Mouse (Mus musculus) cerebellum, adult 8-10 months (tissue): ENCODE measurements at regions not wholly inside any gene's neighbourhood (a gene's known extent, or its start where the extent isn't known, plus 50 kb on each side); places are given as distances from the start of the nearest gene placed in this dataset.

ENCODE experiments used
- DNase-seq: peaks from one replicate; pipeline ENCODE4 v3.0.0; 2022

- no peak for DNase-seq
Measured at GRCm38 (mm10) chr13:44151526-44151925, 367.0 kb downstream of the Cd83 start.

GRCm38 (mm10) chr13:44152806-44153613 is 368.4 kb downstream of the Cd83 start:
- DNase-seq, result no peak

DNA sequence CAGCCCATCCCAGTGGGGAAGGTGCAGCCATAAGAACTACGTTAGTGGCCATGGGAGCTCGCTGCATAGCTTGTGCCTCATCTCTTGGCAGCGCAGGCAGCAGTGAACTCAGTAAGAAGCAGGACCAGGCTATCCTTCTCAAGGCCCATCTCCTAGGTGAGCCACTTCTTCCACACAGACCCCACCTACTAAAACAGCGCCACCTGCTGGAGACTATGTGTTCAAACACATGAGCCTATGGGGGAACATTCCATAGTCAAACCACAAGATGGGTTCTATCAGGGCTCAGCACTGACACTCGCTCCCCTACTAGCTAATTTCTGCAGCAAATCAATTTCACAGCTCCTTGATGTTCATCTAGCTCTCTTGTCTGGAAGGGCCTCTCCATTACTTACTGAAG is 369.2 kb downstream of the Cd83 start:
- DNase-seq, result no peak

GRCm38 (mm10) chr13:44155956-44156355 is 371.4 kb downstream of the Cd83 start:
- DNase-seq, result no peak

- no peak for DNase-seq
Measured at GRCm38 (mm10) chr13:44156546-44156945, 372.0 kb downstream of the Cd83 start.

GRCm38 (mm10) chr13:44157236-44157635 is 372.7 kb downstream of the Cd83 start:
- DNase-seq, result no peak

- DNase-seq, result no peak
Measured at GRCm38 (mm10) chr13:44158364-44158763, 373.8 kb downstream of the Cd83 start.

- no peak for DNase-seq
Measured at GRCm38 (mm10) chr13:44159346-44159745, 374.8 kb downstream of the Cd83 start.

GRCm38 (mm10) chr13:44164746-44165145 is 380.2 kb downstream of the Cd83 start:
- no peak for DNase-seq

GRCm38 (mm10) chr13:44167186-44167585 is 382.6 kb downstream of the Cd83 start:
- no peak for DNase-seq

GRCm38 (mm10) chr13:44168186-44168585 is 383.6 kb downstream of the Cd83 start:
- no peak for DNase-seq

DNA sequence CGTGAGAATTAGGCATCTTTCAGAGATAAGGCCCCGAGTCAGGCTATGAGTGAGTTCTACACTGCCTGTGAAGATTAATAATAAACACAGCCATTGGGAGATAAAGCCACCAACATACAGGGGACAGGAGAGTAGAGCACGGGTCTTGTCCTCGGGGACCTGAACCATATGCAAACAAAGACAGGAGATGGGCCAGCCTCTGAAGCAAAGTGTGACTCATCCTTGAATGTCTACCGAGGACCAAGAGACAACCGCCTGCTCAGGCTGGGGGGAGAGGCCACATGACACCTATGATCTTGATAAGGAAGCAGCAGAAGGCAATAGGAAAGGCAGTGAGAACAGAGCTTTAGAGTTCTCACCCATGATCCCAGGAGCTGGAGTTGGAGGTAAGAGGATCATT is 387.1 kb downstream of the Cd83 start:
- DNase-seq, result no peak

- DNase-seq, result no peak
Measured at GRCm38 (mm10) chr13:44172701-44173100, 388.1 kb downstream of the Cd83 start.

- no peak for DNase-seq
Measured at GRCm38 (mm10) chr13:44174236-44174635, 389.7 kb downstream of the Cd83 start.

DNA sequence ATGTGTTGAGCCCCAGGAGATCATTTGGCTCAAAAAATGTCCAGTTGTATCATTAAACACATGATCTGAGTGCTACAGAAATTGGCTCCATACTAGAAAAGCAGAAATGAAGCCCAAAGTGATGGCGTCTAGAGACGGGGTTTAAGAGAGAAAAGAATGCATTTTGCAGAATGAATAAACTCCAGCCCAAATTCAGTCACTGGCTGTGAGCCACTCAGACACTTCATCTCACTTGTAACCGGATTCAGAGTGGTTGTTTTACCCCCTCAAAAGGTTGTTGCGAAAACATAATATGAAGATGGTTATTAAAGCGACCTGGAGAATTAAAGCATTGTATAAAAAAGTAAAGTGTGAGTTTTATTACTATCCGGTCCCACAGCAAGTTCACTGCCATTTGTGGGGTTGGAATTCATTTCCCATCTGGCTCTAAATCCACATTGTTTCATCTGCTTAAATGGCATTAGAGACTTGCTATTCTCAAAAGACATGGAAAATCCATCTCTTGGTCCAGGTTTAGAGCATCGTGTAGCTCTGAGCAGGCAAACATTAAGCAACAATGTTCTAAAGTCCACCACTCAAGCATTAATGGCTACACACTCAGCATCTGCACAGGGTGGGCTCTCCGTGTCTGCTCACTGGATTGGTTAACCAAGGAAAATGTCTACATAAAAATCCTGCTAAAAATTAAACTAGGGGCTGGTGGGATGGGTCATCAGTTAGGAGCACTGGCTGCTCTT is 390.9 kb downstream of the Cd83 start:
- DNase-seq, result no peak

- no peak for DNase-seq
Measured at GRCm38 (mm10) chr13:44176121-44176520, 391.5 kb downstream of the Cd83 start.

- DNase-seq, result no peak
Measured at GRCm38 (mm10) chr13:44178006-44178405, 393.4 kb downstream of the Cd83 start.

- DNase-seq, result no peak
Measured at GRCm38 (mm10) chr13:44180384-44180783, 395.8 kb downstream of the Cd83 start.

- no peak for DNase-seq
Measured at GRCm38 (mm10) chr13:44182544-44183191, 398.1 kb downstream of the Cd83 start.

GRCm38 (mm10) chr13:44195365-44195764 is 410.8 kb downstream of the Cd83 start:
- no peak for DNase-seq

- no peak for DNase-seq
Measured at GRCm38 (mm10) chr13:44206042-44206441, 421.5 kb downstream of the Cd83 start.

DNA sequence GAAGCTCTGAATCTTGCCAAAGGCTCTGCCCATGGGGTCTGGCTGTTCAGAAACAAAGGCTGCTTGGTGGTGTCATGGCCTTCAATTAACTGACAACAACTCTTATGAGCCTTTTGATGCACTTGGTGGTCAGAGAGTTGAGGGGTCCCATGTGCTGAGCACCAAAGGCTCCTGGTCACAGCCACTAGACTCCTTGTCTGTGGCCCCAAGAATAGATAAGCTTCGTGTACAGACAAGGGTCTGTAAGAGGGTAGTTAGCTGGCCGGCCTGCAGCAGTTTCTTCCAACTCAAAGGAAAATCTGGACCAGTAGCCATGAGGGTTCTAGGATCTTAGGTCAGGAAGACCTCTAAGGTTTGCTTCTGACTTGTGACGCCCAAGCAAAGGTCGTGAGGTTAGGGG is 421.9 kb downstream of the Cd83 start:
- DNase-seq, result no peak

- DNase-seq, result no peak
Measured at GRCm38 (mm10) chr13:44207400-44208005, 422.9 kb downstream of the Cd83 start.
